Mouse (Mus musculus) bone marrow, adult 2 months (tissue): ENCODE measurements around the gene Cenpm. TPM values are rescaled to one million over a fixed set of nuclear protein-coding genes. Genes with fewer than 3 reads are reported as not detected.

Source experiments
- H3K27ac ChIP-seq: fragments of 200-500 bp; 2 replicates; pipeline ENCODE4 v1.5.1; 2012; ENCODE audit warnings: low read depth, mild to moderate bottlenecking, control low read depth, inconsistent platforms, low read length; ENCODE audit not compliant: control insufficient read depth, poor library complexity, insufficient read depth
- H3K4me1 ChIP-seq: fragments of 200-500 bp; 2 replicates; pipeline ENCODE4 v1.6.1; 2011; ENCODE audit warnings: low read length; ENCODE audit not compliant: control insufficient read depth, insufficient read depth
- H3K4me3 ChIP-seq: fragments of 200-500 bp; replicated peaks from 2 replicates; pipeline ENCODE3; 2011; ENCODE audit warnings: mild to moderate bottlenecking, low read depth, low read length, control low read depth; ENCODE audit not compliant: control insufficient read depth
- CTCF ChIP-seq: fragments of 200-500 bp; IDR thresholded peaks from 2 replicates; pipeline ENCODE4 v1.5.1; 2011; ENCODE audit warnings: low read length, control low read depth; ENCODE audit not compliant: control insufficient read depth, insufficient read depth
- POLR2A ChIP-seq: fragments of 200-500 bp; IDR thresholded peaks from 2 replicates; pipeline ENCODE4 v1.6.1; 2011; ENCODE audit warnings: low read depth, mild to moderate bottlenecking, control low read depth, low read length, borderline replicate concordance; ENCODE audit not compliant: control insufficient read depth
- WGBS: fragments of 180-500 bp; shearing (Covaris S2); methylation state at CpG from one replicate; pipeline ENCODE4 v1.1.7; 2018; 5-methylcytosine and 5-hydroxymethylcytosine counted together
- polyA plus RNA-seq: library from polyadenylated mRNA; stranded (reverse); fragments of >200 nt; gene quantifications from 2 replicates; pipeline ENCODE4 v1.2.4, GENCODE M21; 2011; ENCODE audit warnings: low replicate concordance; ENCODE audit not compliant: missing spikeins, insufficient read depth, insufficient read length

The Cenpm gene
- polyA plus RNA-seq, 1 experiment, result 21.2 TPM

DNA sequence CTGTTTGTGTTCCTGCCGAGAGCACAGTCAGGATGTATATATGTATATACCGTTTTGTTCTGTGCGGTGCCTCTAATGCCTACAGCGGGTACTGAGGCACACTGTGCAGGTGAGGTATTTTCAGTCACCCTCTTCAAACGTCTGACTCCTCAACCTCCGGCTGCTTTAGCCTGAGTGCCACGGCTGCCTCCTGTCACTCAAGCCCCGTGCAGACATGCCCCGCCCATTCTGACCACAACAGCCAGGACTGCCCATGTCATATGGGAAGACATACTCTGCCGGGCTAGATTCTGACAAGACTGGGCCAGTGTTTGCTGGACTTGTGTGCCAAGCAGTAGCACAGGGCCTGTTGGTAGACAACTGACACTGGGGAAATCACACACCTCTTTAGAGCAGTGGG lies 8.9 kb downstream of the Cenpm start:
- peaks cover 2% of the 10 kb centered on the region; the same call in 1 of the 2 replicates for H3K4me1 ChIP-seq
- WGBS, result 39% methylated on average over 10 of the region's 10 CpGs
- no peak for TF ChIP-seq POLR2A
- TF ChIP-seq CTCF, result no peak
- no peak overlapping the region for H3K4me3 ChIP-seq
- H3K27ac ChIP-seq, result no peak overlapping the region

GRCm38 (mm10) chr15:82232651-82233050 lies 11.9 kb downstream of the Cenpm start:
- no peak for TF ChIP-seq CTCF
- no peak for TF ChIP-seq POLR2A
- Histone ChIP-seq H3K27ac (peak overlapping the region; percentile 47; the same call in 1 of the 2 replicates), H3K4me1 (peaks cover 2% of the 10 kb centered on the region; the same call in 1 of the 2 replicates), H3K4me3 (no peak overlapping the region)
- WGBS, result 81% methylated on average over 4 of the region's 4 CpGs

GRCm38 (mm10) chr15:82231591-82232378 lies 12.8 kb downstream of the Cenpm start:
- TF ChIP-seq CTCF (no peak), POLR2A (no peak)
- Histone ChIP-seq H3K4me3 (no peak overlapping the region), H3K4me1 (peaks cover 2% of the 10 kb centered on the region; the same call in 1 of the 2 replicates), H3K27ac (peak overlapping the region; percentile 47)
- 70% methylated on average over 11 of the region's 11 CpGs for WGBS

DNA sequence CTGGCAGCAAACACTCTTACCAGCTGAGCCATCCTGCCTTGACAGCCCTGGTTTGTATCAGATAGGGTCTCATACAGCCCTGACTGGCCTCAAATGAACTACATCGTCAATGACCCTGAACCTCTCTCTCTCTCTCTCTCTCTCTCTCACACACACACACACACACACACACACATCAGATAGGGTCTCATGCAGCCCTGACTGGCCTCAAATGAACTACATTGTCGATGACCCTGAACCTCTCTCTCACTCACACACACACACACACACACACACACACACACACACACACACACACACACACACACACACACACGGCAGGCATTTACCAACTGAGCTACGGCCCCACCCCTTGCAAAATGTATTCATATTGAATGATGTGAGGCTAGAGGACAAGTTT lies 13.4 kb downstream of the Cenpm start:
- 74% methylated on average over 4 of the region's 4 CpGs for WGBS
- Histone ChIP-seq H3K4me1 (peaks cover 2% of the 10 kb centered on the region; the same call in 1 of the 2 replicates), H3K4me3 (no peak overlapping the region), H3K27ac (no peak overlapping the region; the same call in 1 of the 2 replicates)
- no peak for TF ChIP-seq POLR2A
- TF ChIP-seq CTCF, result no peak

DNA sequence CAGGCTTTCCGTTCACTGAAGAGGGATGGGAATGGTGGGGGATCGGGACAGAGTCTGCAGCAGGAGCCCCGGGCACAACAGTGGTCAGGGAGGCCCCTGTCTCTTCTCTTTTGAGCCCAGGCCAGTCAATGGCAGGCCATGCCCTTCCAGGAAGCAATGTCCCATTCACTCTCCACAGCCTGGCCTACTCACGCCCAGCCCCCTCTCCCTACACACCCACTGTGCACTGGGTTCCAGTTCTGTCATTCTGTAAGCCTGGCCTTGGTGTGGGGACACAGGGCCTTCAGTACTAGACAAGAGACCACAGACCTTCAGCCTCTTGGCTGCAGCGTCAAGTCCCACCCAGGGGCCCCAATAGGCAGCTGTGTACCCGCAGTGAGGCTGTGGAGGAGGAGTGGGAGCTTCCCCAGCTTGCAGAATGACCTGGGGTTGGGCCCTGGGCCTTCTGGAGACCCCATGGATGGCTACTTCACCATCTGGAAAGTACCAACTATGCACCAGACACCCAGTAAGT lies 14.4 kb downstream of the Cenpm start:
- WGBS, result 81% methylated on average over 6 of the region's 6 CpGs
- H3K4me3 ChIP-seq, result no peak overlapping the region
- TF ChIP-seq CTCF (no peak), POLR2A (no peak)
- peaks cover 6% of the 10 kb centered on the region for H3K4me1 ChIP-seq
- no peak overlapping the region; the same call in 1 of the 2 replicates for H3K27ac ChIP-seq

DNA sequence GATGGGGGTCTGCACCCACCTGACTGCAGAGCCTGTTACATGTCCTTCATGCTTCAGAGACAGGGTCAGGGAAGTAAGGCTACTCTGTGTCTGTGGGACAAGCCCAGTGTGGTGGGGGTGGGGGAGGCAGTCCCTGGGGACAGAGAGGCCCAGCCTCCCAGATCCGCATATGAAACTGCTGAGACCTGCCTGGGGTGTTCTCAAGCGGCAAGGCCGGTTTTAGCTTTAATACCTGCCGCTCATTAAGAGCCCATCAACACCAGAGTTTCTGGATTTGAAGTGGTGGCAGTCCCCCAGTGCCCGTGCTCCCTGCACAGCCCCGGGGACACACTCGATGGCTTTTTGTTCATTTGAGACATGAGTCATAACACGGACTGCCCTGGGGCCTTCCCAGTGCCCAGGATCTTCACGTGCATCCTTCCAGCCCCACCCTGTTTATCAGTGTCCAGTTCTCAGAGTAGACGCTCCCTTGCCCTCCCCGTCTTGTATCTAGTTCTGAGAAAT lies 15.0 kb downstream of the Cenpm start:
- peak overlapping the region; percentile 22; the same call in 1 of the 2 replicates for H3K27ac ChIP-seq
- no peak for TF ChIP-seq POLR2A
- no peak for TF ChIP-seq CTCF
- H3K4me3 ChIP-seq, result no peak overlapping the region
- peaks cover 8% of the 10 kb centered on the region for H3K4me1 ChIP-seq
- WGBS, result 69% methylated on average over 11 of the region's 11 CpGs

GRCm38 (mm10) chr15:82225769-82226168 lies 18.8 kb downstream of the Cenpm start:
- Histone ChIP-seq H3K4me3 (no peak overlapping the region), H3K4me1 (peaks cover 11% of the 10 kb centered on the region), H3K27ac (peak overlapping the region; percentile 1; the same call in 1 of the 2 replicates)
- TF ChIP-seq POLR2A (no peak), CTCF (no peak)
- 44% methylated on average over 5 of the region's 5 CpGs for WGBS

- Histone ChIP-seq H3K27ac (peak overlapping the region; percentile 68), H3K4me3 (peak overlapping the region; percentile 31), H3K4me1 (peaks cover 12% of the 10 kb centered on the region)
- WGBS, result 33% methylated on average over 7 of the region's 7 CpGs
- TF ChIP-seq POLR2A, result no peak
- TF ChIP-seq CTCF, result no peak
Observed at GRCm38 (mm10) chr15:82224602-82225215, 19.8 kb downstream of the Cenpm start.
